Mouse (Mus musculus) ES-Bruce4 (cell line): Measurements from ENCODE around the gene Trabd. TPM values are rescaled to one million over a fixed set of nuclear protein-coding genes. Genes with fewer than 3 reads are reported as not detected.
A peak's percentile ranks its signal among the peaks of the same experiment; 100 is the strongest.

Experiments
- H3K27ac ChIP-seq: 2 replicates; pipeline ENCODE4 v1.5.1; 2012; ENCODE audit warnings: low read length, inconsistent platforms; ENCODE audit not compliant: insufficient read depth
- H3K27me3 ChIP-seq: 2 replicates; pipeline ENCODE4 v1.6.1; 2012; ENCODE audit warnings: mild to moderate bottlenecking, low read length, inconsistent platforms; ENCODE audit not compliant: control insufficient read depth, poor library complexity, insufficient read depth, severe bottlenecking
- H3K36me3 ChIP-seq: 2 replicates; pipeline ENCODE4 v1.6.1; 2012; ENCODE audit warnings: inconsistent platforms, mild to moderate bottlenecking, low read length, moderate library complexity; ENCODE audit not compliant: control insufficient read depth, poor library complexity, insufficient read depth, severe bottlenecking
- H3K4me1 ChIP-seq: one replicate; pipeline ENCODE4 v1.8.1; 2011; ENCODE audit warnings: low read length; ENCODE audit not compliant: control insufficient read depth, insufficient read depth
- H3K4me3 ChIP-seq: 2 replicates; pipeline ENCODE4 v1.5.1; 2011; ENCODE audit warnings: low read depth, mild to moderate bottlenecking, low read length
- H3K9ac ChIP-seq: 2 replicates; pipeline ENCODE4 v1.6.1; 2012; ENCODE audit warnings: low read depth, mild to moderate bottlenecking, inconsistent platforms; ENCODE audit not compliant: poor library complexity, severe bottlenecking
- H3K9me3 ChIP-seq: replicated peaks from 2 replicates; pipeline ENCODE4 v1.6.1; 2012; ENCODE audit warnings: mild to moderate bottlenecking, low read length, inconsistent platforms; ENCODE audit not compliant: control insufficient read depth, poor library complexity, insufficient read depth, severe bottlenecking
- CTCF ChIP-seq: IDR thresholded peaks from one replicate; pipeline ENCODE4 v1.8.1; 2011; ENCODE audit warnings: low read depth, low read length
- EP300 ChIP-seq: IDR thresholded peaks from 2 replicates; pipeline ENCODE4 v1.6.1; 2011; ENCODE audit warnings: low read depth, low read length; ENCODE audit not compliant: insufficient read depth
- POLR2A ChIP-seq: IDR thresholded peaks from one replicate; pipeline ENCODE4 v1.8.1; 2011; ENCODE audit warnings: low read length; ENCODE audit not compliant: insufficient read depth
- polyA plus RNA-seq: library from polyadenylated mRNA; stranded (reverse); fragments of >200 nt; gene quantifications from 2 replicates; pipeline ENCODE4 v1.2.4, GENCODE M21; 2011; ENCODE audit warnings: low read depth; ENCODE audit not compliant: missing spikeins, insufficient read depth, insufficient read length

The Trabd gene
- polyA plus RNA-seq, 1 experiment: 19.7 TPM

- Histone ChIP-seq H3K27ac (no peak overlapping the region), H3K4me1 (no peaks in the 10 kb centered on the region), H3K36me3 (no peaks in the 10 kb centered on the region), H3K4me3 (no peak overlapping the region), H3K9ac (no peak overlapping the region), H3K9me3 (no peaks in the 10 kb centered on the region), H3K27me3 (no peaks in the 10 kb centered on the region)
- TF ChIP-seq POLR2A (no peak), EP300 (no peak), CTCF (no peak)
These were observed 826 bp upstream of the Trabd start for GRCm38 (mm10) chr15:89073993-89074603.

- H3K4me1 ChIP-seq: no peaks in the 10 kb centered on the region
- no peak overlapping the region for H3K27ac ChIP-seq
- H3K27me3 ChIP-seq: no peaks in the 10 kb centered on the region
- no peaks in the 10 kb centered on the region for H3K9me3 ChIP-seq
- peak overlapping the region; percentile 97 for H3K9ac ChIP-seq
- TF ChIP-seq EP300 (no peak), POLR2A (no peak), CTCF (no peak)
- H3K36me3 ChIP-seq: no peaks in the 10 kb centered on the region
- peak overlapping the region; percentile 86 for H3K4me3 ChIP-seq
These were observed 689 bp downstream of the Trabd start for GRCm38 (mm10) chr15:89075478-89076147.

GRCm38 (mm10) chr15:89076156-89076731 is 1.3 kb downstream of the Trabd start:
- H3K4me1 ChIP-seq: no peaks in the 10 kb centered on the region
- TF ChIP-seq CTCF (no peak), EP300 (no peak), POLR2A (no peak)
- peak overlapping the region; percentile 97 for H3K9ac ChIP-seq
- no peaks in the 10 kb centered on the region for H3K9me3 ChIP-seq
- no peaks in the 10 kb centered on the region for H3K27me3 ChIP-seq
- no peak overlapping the region for H3K27ac ChIP-seq
- H3K4me3 ChIP-seq: peak overlapping the region; percentile 97
- H3K36me3 ChIP-seq: no peaks in the 10 kb centered on the region

- Histone ChIP-seq H3K9me3 (no peaks in the 10 kb centered on the region), H3K9ac (no peak overlapping the region), H3K36me3 (no peaks in the 10 kb centered on the region), H3K4me3 (no peak overlapping the region), H3K27me3 (no peaks in the 10 kb centered on the region), H3K4me1 (no peaks in the 10 kb centered on the region), H3K27ac (no peak overlapping the region)
- no peak for TF ChIP-seq EP300
- TF ChIP-seq POLR2A: no peak
- TF ChIP-seq CTCF: no peak
These were observed 3.4 kb downstream of the Trabd start for GRCm38 (mm10) chr15:89078208-89078836.

- H3K9ac ChIP-seq: no peak overlapping the region
- no peak overlapping the region for H3K4me3 ChIP-seq
- H3K4me1 ChIP-seq: no peaks in the 10 kb centered on the region
- H3K36me3 ChIP-seq: no peaks in the 10 kb centered on the region
- H3K9me3 ChIP-seq: no peaks in the 10 kb centered on the region
- no peak overlapping the region for H3K27ac ChIP-seq
- H3K27me3 ChIP-seq: no peaks in the 10 kb centered on the region
- TF ChIP-seq EP300 (no peak), CTCF (no peak), POLR2A (no peak)
These were observed 9.0 kb downstream of the Trabd start for GRCm38 (mm10) chr15:89083906-89084305.

- H3K27me3 ChIP-seq: no peaks in the 10 kb centered on the region
- H3K4me3 ChIP-seq: no peak overlapping the region
- H3K9me3 ChIP-seq: no peaks in the 10 kb centered on the region
- H3K27ac ChIP-seq: no peak overlapping the region
- no peaks in the 10 kb centered on the region for H3K36me3 ChIP-seq
- no peak overlapping the region for H3K9ac ChIP-seq
- no peaks in the 10 kb centered on the region for H3K4me1 ChIP-seq
- TF ChIP-seq POLR2A (no peak), EP300 (no peak), CTCF (no peak)
These were observed 9.9 kb downstream of the Trabd start for GRCm38 (mm10) chr15:89084826-89085225.
